Mouse (Mus musculus) midbrain, embryonic 10.5 days (tissue): ENCODE measurements at regions not wholly inside any gene's neighbourhood (a gene's known extent, or its start where the extent isn't known, plus 50 kb on each side); places are given as distances from the start of the nearest gene placed in this dataset.

Experiments
- DNase-seq: peaks from one replicate; pipeline ENCODE4 v3.0.0-alpha.2; 2017; ENCODE audit warnings: low spot score
- H3K27ac ChIP-seq: fragments of 300-500 bp; sonication (generic); replicated peaks from 2 replicates; pipeline ENCODE4 v1.5.1; 2016; ENCODE audit warnings: mild to moderate bottlenecking
- H3K27me3 ChIP-seq: fragments of 300-500 bp; sonication (generic); 2 replicates; pipeline ENCODE4 v1.6.1; 2016; ENCODE audit warnings: low read depth, mild to moderate bottlenecking; ENCODE audit not compliant: poor library complexity, severe bottlenecking
- H3K36me3 ChIP-seq: fragments of 300-500 bp; sonication (generic); 2 replicates; pipeline ENCODE4 v1.6.1; 2016; ENCODE audit warnings: mild to moderate bottlenecking, moderate library complexity
- H3K4me1 ChIP-seq: fragments of 300-500 bp; sonication (generic); 2 replicates; pipeline ENCODE4 v1.6.1; 2016
- H3K4me3 ChIP-seq: fragments of 300-500 bp; sonication (generic); 2 replicates; pipeline ENCODE4 v1.5.1; 2016; ENCODE audit warnings: mild to moderate bottlenecking, moderate library complexity
- H3K9me3 ChIP-seq: fragments of 300-500 bp; sonication (generic); replicated peaks from 2 replicates; pipeline ENCODE4 v1.6.1; 2016; ENCODE audit warnings: mild to moderate bottlenecking
- whole genome bisulfite sequencing: fragments of 180-500 bp; shearing (Covaris S2); methylation state at CpG from one replicate; pipeline ENCODE4 v1.1.7; 2016; 5-methylcytosine and 5-hydroxymethylcytosine counted together

GRCm38 (mm10) chr12:109520414-109520813 is 67.8 kb downstream of the Dlk1 start:
- Histone ChIP-seq H3K36me3 (no peaks in the 10 kb centered on the region), H3K4me3 (no peak overlapping the region), H3K9me3 (no peaks in the 10 kb centered on the region; the same call in 1 of the 2 replicates), H3K4me1 (peaks cover 73% of the 10 kb centered on the region), H3K27ac (peak overlapping the region; percentile 66; the same call in 1 of the 2 replicates), H3K27me3 (peaks cover 36% of the 10 kb centered on the region)
- WGBS: 31% methylated on average over 8 of the region's 8 CpGs
- DNase-seq: peak; percentile 26

GRCm38 (mm10) chr12:109519838-109520237 is 67.2 kb downstream of the Dlk1 start:
- 55% methylated on average over 5 of the region's 5 CpGs for WGBS
- Histone ChIP-seq H3K36me3 (no peaks in the 10 kb centered on the region), H3K27ac (peak overlapping the region; percentile 66; the same call in 1 of the 2 replicates), H3K9me3 (no peaks in the 10 kb centered on the region), H3K4me1 (peaks cover 73% of the 10 kb centered on the region), H3K4me3 (no peak overlapping the region), H3K27me3 (peaks cover 42% of the 10 kb centered on the region)
- DNase-seq: no peak

GRCm38 (mm10) chr12:109518413-109519021 is 65.9 kb downstream of the Dlk1 start:
- Histone ChIP-seq H3K4me1 (peaks cover 67% of the 10 kb centered on the region), H3K36me3 (no peaks in the 10 kb centered on the region), H3K9me3 (no peaks in the 10 kb centered on the region), H3K4me3 (no peak overlapping the region), H3K27me3 (peaks cover 53% of the 10 kb centered on the region), H3K27ac (peak overlapping the region; percentile 74)
- DNase-seq: no peak
- 8% methylated on average over 7 of the region's 7 CpGs for WGBS

GRCm38 (mm10) chr12:109517764-109518163 is 65.1 kb downstream of the Dlk1 start:
- H3K4me1 ChIP-seq: peaks cover 67% of the 10 kb centered on the region
- no peaks in the 10 kb centered on the region for H3K36me3 ChIP-seq
- peak overlapping the region; percentile 74 for H3K27ac ChIP-seq
- DNase-seq: no peak
- H3K27me3 ChIP-seq: peaks cover 50% of the 10 kb centered on the region
- H3K9me3 ChIP-seq: no peaks in the 10 kb centered on the region
- WGBS: 53% methylated on average over 7 of the region's 7 CpGs
- H3K4me3 ChIP-seq: no peak overlapping the region

- Histone ChIP-seq H3K4me1 (peaks cover 74% of the 10 kb centered on the region), H3K36me3 (no peaks in the 10 kb centered on the region), H3K27me3 (peaks cover 46% of the 10 kb centered on the region), H3K9me3 (no peaks in the 10 kb centered on the region), H3K4me3 (no peak overlapping the region), H3K27ac (peak overlapping the region; percentile 60)
- WGBS: 35% methylated on average over 4 of the region's 4 CpGs
- peak; percentile 31 for DNase-seq
These were observed 64.3 kb downstream of the Dlk1 start for GRCm38 (mm10) chr12:109516961-109517360.

- H3K27ac ChIP-seq: 0 out of 2 replicates have a peak overlapping the region, but pooled peaks have one; percentile 13
- H3K27me3 ChIP-seq: peaks cover 66% of the 10 kb centered on the region
These were observed 61.7 kb downstream of the Dlk1 start for GRCm38 (mm10) chr12:109514292-109514818.

More at GRCm38 (mm10) chr12:109514292-109514818, 61.7 kb downstream of the Dlk1 start:
- no peak overlapping the region for H3K4me3 ChIP-seq
- no peaks in the 10 kb centered on the region for H3K36me3 ChIP-seq
- peaks cover 82% of the 10 kb centered on the region for H3K4me1 ChIP-seq
- H3K9me3 ChIP-seq: no peaks in the 10 kb centered on the region
- DNase-seq: no peak
- WGBS: 90% methylated on average over 9 of the region's 9 CpGs
